ENCODE assay signal across 22 mouse cellular contexts in the genomic region with DNA sequence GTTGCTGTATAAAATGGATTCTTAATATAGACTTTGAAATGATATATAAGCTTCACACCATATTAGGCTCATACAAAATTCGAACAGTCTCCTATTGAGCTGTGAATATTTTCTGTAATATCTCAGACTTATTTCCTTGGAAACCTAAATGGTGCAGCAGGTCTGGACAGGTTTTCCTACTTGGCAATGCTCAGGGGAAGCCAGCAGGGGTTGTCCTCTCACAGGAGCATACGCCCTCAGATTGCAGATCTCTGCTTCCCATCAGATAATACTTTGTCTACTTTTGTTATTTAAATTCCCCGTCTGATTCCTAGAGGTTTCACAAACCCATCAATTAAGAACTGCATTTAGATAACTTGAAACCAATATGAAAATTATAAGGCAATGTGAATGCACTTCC.
DNase-seq lines count a peak whose midpoint lies in the region; ATAC-seq and TF ChIP-seq lines count a peak whose summit lies in the region.
"Had no signal": no experiment of that assay in that cellular context is flagged by ENCODE, and none has a peak within 500 bp of the region (broad histone marks: within the 10 kb centered on the region; RNA-seq: fewer than 3 reads in every experiment).

No protein-coding gene starts in this region.

- H3K4me2 ChIP-seq in embryonic facial prominence, embryonic 14.5 days (ENCODE audit: low read depth, low read length): no peak overlapping the region
- no peak overlapping the region for H3K4me2 ChIP-seq in midbrain, embryonic 15.5 days
- H3K4me2 ChIP-seq: embryonic facial prominence, embryonic 13.5 days; forebrain, embryonic 13.5 days; heart, embryonic 12.5 days; hindbrain, embryonic 15.5 days had no signal

- 66% methylated on average over 3 of the region's 3 CpGs for WGBS in embryonic facial prominence, embryonic 14.5 days
- 76% methylated on average over 3 of the region's 3 CpGs for WGBS in embryonic facial prominence, embryonic 10.5 days
- 8% methylated on average over 3 of the region's 3 CpGs for WGBS in cerebellum, adult 2 months
- whole genome bisulfite sequencing in midbrain, embryonic 15.5 days: 81% methylated on average over 3 of the region's 3 CpGs

- no peaks in the 10 kb centered on the region for H3K4me1 ChIP-seq in embryonic facial prominence, embryonic 14.5 days (ENCODE audit: control insufficient read depth, insufficient read depth, low read length)
- H3K4me1 ChIP-seq in embryonic facial prominence, embryonic 10.5 days: 0 out of 2 replicates have a peak, but pooled peaks cover 3% of the 10 kb centered on the region
- peaks cover 4% of the 10 kb centered on the region for H3K4me1 ChIP-seq in cerebellum, adult 2 months (ENCODE audit: control insufficient read depth, insufficient read depth, low read length)
- no peaks in the 10 kb centered on the region for H3K4me1 ChIP-seq in midbrain, embryonic 15.5 days
- H3K4me1 ChIP-seq: embryonic facial prominence, embryonic 13.5 days; forebrain, embryonic 13.5 days; heart, embryonic 12.5 days; hindbrain, embryonic 10.5 days; hindbrain, embryonic 15.5 days had no signal

- no peaks in the 10 kb centered on the region for H3K9me3 ChIP-seq in embryonic facial prominence, embryonic 14.5 days (ENCODE audit: control insufficient read depth, low read length)
- H3K9me3 ChIP-seq in embryonic facial prominence, embryonic 10.5 days: no peaks in the 10 kb centered on the region
- H3K9me3 ChIP-seq in midbrain, embryonic 15.5 days: no peaks in the 10 kb centered on the region
- H3K9me3 ChIP-seq: embryonic facial prominence, embryonic 13.5 days; forebrain, embryonic 13.5 days; heart, embryonic 12.5 days; hindbrain, embryonic 10.5 days; hindbrain, embryonic 15.5 days had no signal

- no peak for TF ChIP-seq POLR2A in brain, embryonic 14.5 days (IDR thresholded peaks at IDR 0.05; ENCODE audit: borderline replicate concordance, extremely low read depth, insufficient read depth, insufficient read length, poor library complexity, severe bottlenecking)
- TF ChIP-seq POLR2A in cerebellum, adult 2 months (IDR thresholded peaks at IDR 0.05; ENCODE audit: borderline replicate concordance, insufficient read depth, low read length): no peak

- DNase-seq in embryonic facial prominence, embryonic 14.5 days (ENCODE audit: low spot score): peak; percentile 13
- no peak for DNase-seq in embryonic facial prominence, embryonic 10.5 days (ENCODE audit: low spot score)
- DNase-seq in brain, embryonic 14.5 days (ENCODE audit: low read depth): peak; percentile 20
- peak; percentile 30 to 67 for DNase-seq in cerebellum, adult 2 months
- peak; percentile 76 to 81 for DNase-seq in cerebellum, postnatal 14 days
- DNase-seq in thymus, postnatal 36 days: no peak
- no peak for DNase-seq in yolk sac, embryonic 10.5 days (ENCODE audit: low spot score)
- DNase-seq: adrenal gland, postnatal 25 days; forebrain, postnatal 0 days; gastrocnemius, postnatal 14 days; kidney, adult 8-10 months had no signal

- H3K27me3 ChIP-seq in embryonic facial prominence, embryonic 14.5 days (replicated peaks; ENCODE audit: control insufficient read depth, insufficient read depth, low read length): no peaks in the 10 kb centered on the region
- no peaks in the 10 kb centered on the region for H3K27me3 ChIP-seq in embryonic facial prominence, embryonic 10.5 days (replicated peaks; ENCODE audit: low read depth, poor library complexity, severe bottlenecking)
- no peaks in the 10 kb centered on the region for H3K27me3 ChIP-seq in cerebellum, adult 2 months (ENCODE audit: control insufficient read depth, insufficient read depth, low read length)
- no peaks in the 10 kb centered on the region for H3K27me3 ChIP-seq in midbrain, embryonic 15.5 days (replicated peaks)
- H3K27me3 ChIP-seq: CH12.LX; embryonic facial prominence, embryonic 13.5 days; forebrain, embryonic 13.5 days; heart, embryonic 12.5 days; hindbrain, embryonic 15.5 days had no signal

- no peak overlapping the region for H3K9ac ChIP-seq in embryonic facial prominence, embryonic 14.5 days (ENCODE audit: low read depth, low read length)
- H3K9ac ChIP-seq in midbrain, embryonic 15.5 days: no peak overlapping the region
- H3K9ac ChIP-seq: embryonic facial prominence, embryonic 13.5 days; forebrain, embryonic 13.5 days; forebrain, postnatal 0 days; heart, embryonic 12.5 days; hindbrain, embryonic 15.5 days had no signal

- no peaks in the 10 kb centered on the region for H3K36me3 ChIP-seq in embryonic facial prominence, embryonic 14.5 days (ENCODE audit: control insufficient read depth, insufficient read depth, low read length)
- H3K36me3 ChIP-seq in embryonic facial prominence, embryonic 10.5 days (replicated peaks): no peaks in the 10 kb centered on the region
- no peaks in the 10 kb centered on the region for H3K36me3 ChIP-seq in midbrain, embryonic 15.5 days (replicated peaks)
- H3K36me3 ChIP-seq: embryonic facial prominence, embryonic 13.5 days; heart, embryonic 12.5 days; hindbrain, embryonic 10.5 days; hindbrain, embryonic 15.5 days had no signal

- no peak overlapping the region for H3K4me3 ChIP-seq in embryonic facial prominence, embryonic 14.5 days (ENCODE audit: low read depth, low read length)
- no peak overlapping the region for H3K4me3 ChIP-seq in embryonic facial prominence, embryonic 10.5 days
- no peak overlapping the region for H3K4me3 ChIP-seq in cerebellum, adult 2 months (replicated peaks; ENCODE audit: insufficient read depth, low read depth, low read length)
- no peak overlapping the region for H3K4me3 ChIP-seq in midbrain, embryonic 15.5 days
- H3K4me3 ChIP-seq: embryonic facial prominence, embryonic 13.5 days; forebrain, embryonic 13.5 days; heart, embryonic 12.5 days; hindbrain, embryonic 10.5 days; hindbrain, embryonic 15.5 days had no signal

- no peak for ATAC-seq in embryonic facial prominence, embryonic 14.5 days (ENCODE audit: low read depth)
- no peak for ATAC-seq in midbrain, embryonic 15.5 days (replicated peaks)
- ATAC-seq: activated CD4-positive, CD25-positive, alpha-beta regulatory T cell, adult 4 months; forebrain, embryonic 13.5 days; forebrain, postnatal 0 days; inflammation-experienced regulatory T-cells, adult 6 months; intestine, postnatal 0 days; Patski had no signal

- H3K27ac ChIP-seq in embryonic facial prominence, embryonic 14.5 days (replicated peaks; ENCODE audit: low read depth, low read length): no peak overlapping the region
- no peak overlapping the region for H3K27ac ChIP-seq in embryonic facial prominence, embryonic 10.5 days (replicated peaks)
- H3K27ac ChIP-seq in cerebellum, adult 2 months (ENCODE audit: insufficient read depth, low read length): no peak overlapping the region
- no peak overlapping the region for H3K27ac ChIP-seq in midbrain, embryonic 15.5 days
- H3K27ac ChIP-seq: embryonic facial prominence, embryonic 13.5 days; forebrain, embryonic 13.5 days; hindbrain, embryonic 10.5 days; hindbrain, embryonic 15.5 days had no signal

- no peak for TF ChIP-seq CTCF in brain, embryonic 14.5 days (IDR thresholded peaks at IDR 0.05; ENCODE audit: borderline replicate concordance, extremely low read depth, insufficient read depth, insufficient read length)
- no peak for TF ChIP-seq CTCF in cerebellum, adult 2 months (IDR thresholded peaks at IDR 0.05; ENCODE audit: borderline replicate concordance, insufficient read depth, low read depth, low read length)

Comparison
In these comparisons a context has a peak if more than half of its experiments do, and no peak if none do; other contexts are left out.
1. DNase-seq: peak in embryonic facial prominence, embryonic 14.5 days (single experiment), brain, embryonic 14.5 days (single experiment), cerebellum, adult 2 months (2 of 2) and cerebellum, postnatal 14 days (2 of 2); none in embryonic facial prominence, embryonic 10.5 days (single experiment), thymus, postnatal 36 days (0 of 2) and yolk sac, embryonic 10.5 days (single experiment).